Mouse (Mus musculus): ENCODE measurements around the gene Rplp2. TPM values are rescaled to one million over a fixed set of nuclear protein-coding genes. Genes with fewer than 3 reads are reported as not detected.
"Not testable (repeated sequence)": the region's sequence is repeated elsewhere in the genome, so short reads cannot be mapped to it uniquely, and the experiment has no call there.

Gene Rplp2
- 820 and 834 TPM in 2 replicates for polyA plus RNA-seq (2015; fragmentation: Nextera tagmentation; extraction: Ambion mirVana)

- peak within 1 kb of the TSS; percentile 94 for H3K4me3 ChIP-seq
- H3K4me2 ChIP-seq (replicated peaks), result peak within 1 kb of the TSS; percentile 66
- H3K9ac ChIP-seq (replicated peaks), result peak within 1 kb of the TSS; percentile 91
- ATAC-seq (replicated peaks), result peak; percentile 92
- under 1% methylated on average over 63 of the region's 63 CpGs for WGBS
- H3K9me3 ChIP-seq, result no peaks in the 10 kb centered on the region
- H3K27me3 ChIP-seq, result no peaks in the 10 kb centered on the region
- peaks cover 41% of the 10 kb centered on the region for H3K4me1 ChIP-seq
- peak within 1 kb of the TSS; percentile 96 for H3K27ac ChIP-seq (replicated peaks)
- H3K36me3 ChIP-seq, result peaks cover 31% of the 10 kb centered on the region
Measured at GRCm38 (mm10) chr7:141447110-141447991, at the start of gene Rplp2. TSS of gene Rplp2 (plus strand) at chr7:141447370.

DNA sequence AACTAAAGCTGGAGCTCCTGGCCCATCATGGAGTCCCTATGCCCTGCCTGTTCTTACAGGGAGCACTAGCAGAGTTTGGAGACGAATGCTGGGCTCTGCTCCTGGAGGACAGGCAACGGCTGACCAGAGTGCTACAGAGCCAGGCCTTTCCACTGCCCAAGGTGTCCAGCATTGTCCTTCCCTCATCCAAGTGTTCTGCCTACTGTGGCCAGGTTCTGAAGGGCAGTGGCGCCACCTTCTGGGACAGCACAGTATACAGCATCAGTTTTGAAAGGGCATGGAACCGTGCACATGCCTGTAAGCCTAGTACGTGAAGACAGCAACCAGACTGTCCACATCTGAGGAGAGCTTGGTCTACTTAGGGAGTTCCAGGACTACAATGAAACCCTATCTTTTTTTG, 43.9 kb upstream of the Rplp2 start:
- Histone ChIP-seq H3K27ac (replicated peaks) (no peak overlapping the region), H3K4me3 (no peak overlapping the region), H3K27me3 (no peaks in the 10 kb centered on the region), H3K36me3 (peaks cover 51% of the 10 kb centered on the region), H3K9me3 (no peaks in the 10 kb centered on the region), H3K4me2 (replicated peaks) (no peak overlapping the region), H3K4me1 (no peaks in the 10 kb centered on the region), H3K9ac (replicated peaks) (no peak overlapping the region)
- 0 out of 2 replicates have a peak, but pooled peaks have one; percentile 26 for ATAC-seq (replicated peaks)
- 42% methylated on average over 5 of the region's 5 CpGs for WGBS

DNA sequence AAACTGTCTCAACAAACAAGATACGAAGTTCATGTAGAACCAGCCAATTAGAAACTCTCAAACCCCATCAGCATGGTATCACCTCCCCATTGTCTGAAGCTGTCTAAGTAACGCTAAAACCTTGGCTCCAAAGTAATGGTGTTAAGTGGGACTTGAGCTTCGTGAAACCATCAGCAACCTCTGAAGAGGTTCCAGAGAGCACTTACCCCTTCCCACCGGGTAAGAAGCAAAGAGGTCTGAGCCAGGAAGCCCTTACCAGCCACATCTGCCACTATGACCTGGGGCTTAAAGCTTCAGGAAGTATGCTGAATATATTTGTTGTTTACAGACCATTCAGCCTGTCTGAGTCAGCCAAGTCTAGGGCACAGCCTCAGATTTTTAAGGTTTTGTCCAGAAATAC, 41.7 kb upstream of the Rplp2 start:
- H3K9me3 ChIP-seq, result no peaks in the 10 kb centered on the region
- peaks cover 34% of the 10 kb centered on the region for H3K36me3 ChIP-seq
- 82% methylated on average over 4 of the region's 4 CpGs for WGBS
- H3K9ac ChIP-seq (replicated peaks), result no peak overlapping the region
- H3K4me2 ChIP-seq (replicated peaks), result no peak overlapping the region
- peaks cover 7% of the 10 kb centered on the region for H3K4me1 ChIP-seq
- H3K27me3 ChIP-seq, result no peaks in the 10 kb centered on the region
- H3K4me3 ChIP-seq, result no peak overlapping the region
- H3K27ac ChIP-seq (replicated peaks), result no peak overlapping the region
- ATAC-seq (replicated peaks), result no peak

DNA sequence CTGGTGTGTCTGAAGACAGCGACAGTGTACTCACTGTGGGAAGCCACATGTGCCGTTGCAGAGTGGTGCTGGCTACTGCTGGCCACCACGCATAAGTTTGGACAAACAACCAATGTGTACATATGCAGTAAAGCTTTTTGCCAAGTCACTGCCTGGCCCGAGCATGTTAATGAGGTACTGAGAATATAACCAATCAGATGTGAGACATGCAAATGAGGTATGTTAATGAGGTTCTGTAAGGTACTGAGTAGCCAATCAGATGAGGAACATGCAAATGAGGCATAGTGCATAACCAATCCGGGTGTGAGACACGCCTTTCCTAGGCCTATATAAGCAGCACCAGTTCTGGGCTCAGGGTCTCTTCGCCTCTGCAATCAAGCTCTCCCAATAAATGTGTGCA, 39.5 kb upstream of the Rplp2 start:
- peaks cover 14% of the 10 kb centered on the region for H3K36me3 ChIP-seq
- H3K27me3 ChIP-seq; H3K4me2 ChIP-seq (replicated peaks); H3K27ac ChIP-seq (replicated peaks); ATAC-seq (replicated peaks); H3K4me3 ChIP-seq; H3K9me3 ChIP-seq; H3K4me1 ChIP-seq; H3K9ac ChIP-seq (replicated peaks): not testable (repeated sequence)
- 95% methylated on average over 7 of the region's 7 CpGs for WGBS

- WGBS, result 12% methylated on average over 11 of the region's 11 CpGs
- H3K9ac ChIP-seq (replicated peaks), result 0 out of 2 replicates have a peak overlapping the region, but pooled peaks have one; percentile 31
- H3K9me3 ChIP-seq, result no peaks in the 10 kb centered on the region
- no peaks in the 10 kb centered on the region for H3K27me3 ChIP-seq
- 0 out of 2 replicates have a peak overlapping the region, but pooled peaks have one; percentile 12 for H3K4me3 ChIP-seq
- no peak overlapping the region for H3K4me2 ChIP-seq (replicated peaks)
- 0 out of 2 replicates have a peak overlapping the region, but pooled peaks have one; percentile 46 for H3K27ac ChIP-seq (replicated peaks)
- peaks cover 15% of the 10 kb centered on the region for H3K4me1 ChIP-seq
- ATAC-seq (replicated peaks), result peak; percentile 59
- peaks cover 10% of the 10 kb centered on the region; the same call in 1 of the 2 replicates for H3K36me3 ChIP-seq
Measured at GRCm38 (mm10) chr7:141408833-141409232, 38.3 kb upstream of the Rplp2 start.

DNA sequence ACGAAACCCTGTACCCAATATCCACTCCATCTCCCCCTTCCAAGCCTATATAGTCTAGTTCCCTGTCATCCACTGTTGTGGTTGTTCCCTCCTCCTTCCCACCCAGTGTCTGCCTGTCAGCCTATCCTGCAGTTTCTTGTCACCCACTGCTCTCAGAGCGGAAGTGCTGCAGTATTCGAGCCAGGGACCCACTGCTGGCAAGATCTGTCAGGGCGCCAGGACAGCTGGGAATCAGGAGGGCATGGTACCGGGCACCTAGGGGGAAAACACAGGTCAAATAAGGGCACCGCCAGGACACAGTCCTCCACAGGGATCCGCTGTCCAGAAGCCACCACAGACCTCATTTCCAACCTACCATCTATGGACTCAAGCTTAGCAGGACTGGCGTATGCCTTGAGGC, 36.5 kb upstream of the Rplp2 start:
- H3K4me1 ChIP-seq, result peaks cover 21% of the 10 kb centered on the region
- H3K9ac ChIP-seq (replicated peaks), result no peak overlapping the region
- H3K27me3 ChIP-seq, result no peaks in the 10 kb centered on the region
- no peak overlapping the region for H3K4me2 ChIP-seq (replicated peaks)
- H3K27ac ChIP-seq (replicated peaks), result no peak overlapping the region
- H3K4me3 ChIP-seq, result no peak overlapping the region
- WGBS, result 92% methylated on average over 8 of the region's 8 CpGs
- peaks cover 10% of the 10 kb centered on the region; the same call in 1 of the 2 replicates for H3K36me3 ChIP-seq
- ATAC-seq (replicated peaks), result no peak
- H3K9me3 ChIP-seq, result no peaks in the 10 kb centered on the region

- Histone ChIP-seq H3K27ac (replicated peaks) (no peak overlapping the region), H3K9ac (replicated peaks) (no peak overlapping the region), H3K4me1 (peaks cover 21% of the 10 kb centered on the region), H3K36me3 (peaks cover 10% of the 10 kb centered on the region; the same call in 1 of the 2 replicates), H3K4me3 (no peak overlapping the region), H3K9me3 (no peaks in the 10 kb centered on the region), H3K4me2 (replicated peaks) (no peak overlapping the region), H3K27me3 (no peaks in the 10 kb centered on the region)
- ATAC-seq (replicated peaks), result no peak
- WGBS, result 79% methylated on average over 1 of the region's 1 CpGs
Measured at GRCm38 (mm10) chr7:141411667-141412066, 35.5 kb upstream of the Rplp2 start.

DNA sequence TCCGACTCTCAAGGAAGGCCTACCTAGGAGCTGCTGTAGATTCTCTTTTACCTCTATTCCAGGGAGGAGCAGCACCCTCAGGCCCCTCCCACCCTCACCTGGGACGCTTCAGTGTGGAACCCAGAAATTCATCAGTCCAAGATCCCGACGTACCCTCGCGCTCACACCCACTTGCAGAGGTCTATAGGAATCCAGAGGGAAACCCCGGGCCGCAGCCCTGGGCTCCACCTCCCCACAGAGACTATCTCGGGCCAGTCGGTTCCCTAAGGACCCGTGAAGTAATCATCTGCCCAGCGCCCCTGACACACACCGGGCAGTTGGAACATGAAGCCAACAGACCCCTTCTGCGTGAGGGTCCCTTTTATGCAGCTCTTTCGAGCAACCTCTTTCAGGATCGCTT, 33.8 kb upstream of the Rplp2 start:
- Histone ChIP-seq H3K9me3 (no peaks in the 10 kb centered on the region), H3K4me3 (peak overlapping the region; percentile 68), H3K4me1 (peaks cover 21% of the 10 kb centered on the region), H3K9ac (replicated peaks) (peak overlapping the region; percentile 91), H3K4me2 (replicated peaks) (peak overlapping the region; percentile 87), H3K27ac (replicated peaks) (peak overlapping the region; percentile 82), H3K36me3 (peaks cover 4% of the 10 kb centered on the region; the same call in 1 of the 2 replicates), H3K27me3 (no peaks in the 10 kb centered on the region)
- WGBS, result 2% methylated on average over 16 of the region's 16 CpGs
- ATAC-seq (replicated peaks), result peak; percentile 33

DNA sequence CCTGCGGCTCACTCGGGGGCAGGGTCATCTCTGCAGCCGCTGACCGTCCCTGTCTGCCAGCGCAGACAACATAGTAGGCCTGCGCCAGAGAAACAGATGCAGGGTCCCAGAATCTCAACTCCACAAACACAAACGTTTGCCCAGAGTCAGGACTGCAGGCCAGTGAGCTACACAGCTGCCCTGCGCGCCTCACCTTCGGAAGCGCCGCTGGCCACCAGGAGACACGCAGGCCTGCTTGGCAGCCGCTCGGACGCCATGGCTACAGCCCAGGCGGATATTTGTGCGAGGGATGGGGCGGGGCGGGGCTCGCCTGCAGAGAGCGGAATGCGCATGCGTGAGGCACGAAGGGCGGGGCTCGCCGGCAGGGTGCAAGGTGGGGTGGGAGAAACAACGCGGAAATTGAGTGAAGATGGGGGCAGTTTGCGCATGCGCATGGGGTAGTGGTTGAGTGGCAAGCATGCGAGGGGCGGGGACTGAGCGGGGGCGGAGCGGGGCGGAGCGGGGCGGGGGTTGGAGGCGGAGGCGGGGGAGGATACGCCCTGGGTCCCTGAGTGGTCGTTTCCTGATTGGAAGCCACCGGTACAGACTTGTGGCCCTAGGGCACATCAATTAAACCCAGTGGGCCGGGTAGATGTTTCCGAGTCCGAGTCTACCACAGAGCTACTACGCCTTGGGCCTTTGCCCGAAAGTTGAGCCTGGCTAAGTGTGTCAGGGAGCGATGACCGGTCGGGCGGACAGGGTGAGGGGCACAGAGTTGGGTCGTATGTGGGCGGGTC, 33.2 kb upstream of the Rplp2 start, which contains the start of gene Gatd1:
TSS of gene Gatd1 (minus strand) at position 328 of the 776 bp plus-strand sequence.
- Histone ChIP-seq H3K9ac (replicated peaks) (peak within 1 kb of the TSS; percentile 91), H3K4me3 (peak within 1 kb of the TSS; percentile 68), H3K4me1 (peaks cover 23% of the 10 kb centered on the region), H3K27ac (replicated peaks) (peak within 1 kb of the TSS; percentile 82), H3K4me2 (replicated peaks) (peak within 1 kb of the TSS; percentile 87), H3K36me3 (peaks cover 4% of the 10 kb centered on the region; the same call in 1 of the 2 replicates), H3K9me3 (no peaks in the 10 kb centered on the region), H3K27me3 (no peaks in the 10 kb centered on the region)
- peak; percentile 90 for ATAC-seq (replicated peaks)
- under 1% methylated on average over 56 of the region's 56 CpGs for WGBS

DNA sequence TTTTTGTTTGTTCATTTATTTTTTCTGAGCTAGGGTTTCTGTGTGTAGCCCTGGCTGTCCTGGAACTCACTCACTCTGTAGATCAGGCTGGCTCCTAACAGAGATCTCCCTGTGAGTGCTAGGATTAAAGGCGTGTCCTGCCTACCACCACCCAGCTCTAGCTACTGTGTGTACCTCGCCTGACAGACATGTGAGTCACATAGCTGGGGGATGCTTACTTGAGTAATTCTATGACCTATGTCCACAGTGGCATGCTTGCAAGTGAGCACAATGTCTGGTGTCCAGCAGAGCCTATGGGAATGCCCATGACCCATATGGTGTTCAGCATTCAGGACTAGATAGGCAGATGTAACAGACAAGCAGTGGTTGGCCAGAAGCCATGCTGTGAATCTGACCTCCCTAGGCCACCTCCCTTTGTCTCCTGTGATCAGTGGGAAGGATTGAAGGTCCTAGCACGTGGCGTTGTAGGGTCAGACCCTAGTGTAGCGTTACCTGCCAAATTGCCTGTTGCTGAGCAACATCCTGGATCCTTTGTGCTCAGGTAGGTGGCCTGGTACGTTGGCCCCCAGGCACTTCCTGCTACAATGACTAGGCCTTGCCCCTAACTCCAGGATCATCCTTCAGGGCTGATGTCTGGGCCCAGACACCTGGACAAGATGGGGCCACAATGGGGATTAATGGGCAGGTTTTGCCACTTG, 30.9 kb upstream of the Rplp2 start:
- 82% methylated on average over 6 of the region's 6 CpGs for WGBS
- no peak overlapping the region for H3K4me3 ChIP-seq
- H3K27me3 ChIP-seq, result no peaks in the 10 kb centered on the region
- H3K9ac ChIP-seq (replicated peaks), result no peak overlapping the region
- H3K36me3 ChIP-seq, result no peaks in the 10 kb centered on the region
- no peak overlapping the region for H3K4me2 ChIP-seq (replicated peaks)
- H3K4me1 ChIP-seq, result peaks cover 18% of the 10 kb centered on the region
- no peak overlapping the region for H3K27ac ChIP-seq (replicated peaks)
- no peaks in the 10 kb centered on the region for H3K9me3 ChIP-seq
- no peak for ATAC-seq (replicated peaks)
